ENCODE assay signal across 6 mouse cellular contexts in genomic region chr15:96787921-96788320, GRCm38 (mm10).
DNase-seq lines count a peak whose midpoint lies in the region; ATAC-seq and TF ChIP-seq lines count a peak whose summit lies in the region.
"Not testable (repeated sequence)": the region's sequence is repeated elsewhere in the genome, so short reads cannot be mapped to it uniquely, and the experiment has no call there.

No protein-coding gene starts in this region.

- H3K36me3 ChIP-seq in liver, embryonic 12.5 days; liver, embryonic 14.5 days (replicated peaks; ENCODE audit: control insufficient read depth, insufficient read depth, low read depth): not testable (repeated sequence)

- WGBS in liver, embryonic 12.5 days (ENCODE audit: insufficient replicate concordance) = 88% methylated on average over 2 of the region's 2 CpGs
- WGBS in liver, embryonic 14.5 days (ENCODE audit: insufficient replicate concordance) = 77% methylated on average over 2 of the region's 2 CpGs

- not testable (repeated sequence) for TF ChIP-seq CTCF in liver, embryonic 14.5 days (IDR thresholded peaks at IDR 0.05; ENCODE audit: low read depth)

- peak; percentile 44; the same call in 1 of the 2 replicates for ATAC-seq in liver, embryonic 12.5 days
- peak; percentile 53; the same call in 1 of the 2 replicates for ATAC-seq in liver, embryonic 14.5 days (ENCODE audit: insufficient read depth)

- not testable (repeated sequence) for H3K9me3 ChIP-seq in liver, embryonic 12.5 days (replicated peaks); liver, embryonic 14.5 days (ENCODE audit: control insufficient read depth, low read length)

- not testable (repeated sequence) for H3K27me3 ChIP-seq in liver, embryonic 12.5 days (replicated peaks); liver, embryonic 14.5 days (ENCODE audit: control insufficient read depth, insufficient read depth, low read length)

- DNase-seq in R1 (ENCODE audit: low read depth, low spot score) = peak; percentile 91
- DNase-seq in adrenal gland, postnatal 10 days = peak; percentile 0
- DNase-seq in liver, embryonic 14.5 days (ENCODE audit: low read depth in 3 of 3, low spot score in 3 of 3) = not testable (repeated sequence)
- peak; percentile 11 to 53 for DNase-seq in spleen, postnatal 4 days (ENCODE audit: low spot score in 2 of 2)
- DNase-seq in testis, postnatal 10 days (ENCODE audit: low spot score) = peak; percentile 37

- H3K4me1 ChIP-seq in liver, embryonic 12.5 days; liver, embryonic 14.5 days (replicated peaks; ENCODE audit: control insufficient read depth in 2 of 2, insufficient read depth in 2 of 2, low read length in 1 of 2): not testable (repeated sequence)

- H3K4me2 ChIP-seq in liver, embryonic 12.5 days; liver, embryonic 14.5 days (ENCODE audit: low read depth): not testable (repeated sequence)

- H3K27ac ChIP-seq in liver, embryonic 12.5 days; liver, embryonic 14.5 days: not testable (repeated sequence)

- H3K4me3 ChIP-seq in liver, embryonic 12.5 days; liver, embryonic 14.5 days (ENCODE audit: insufficient read depth in 1 of 2, low read depth in 2 of 2, low read length in 2 of 2): not testable (repeated sequence)

- H3K9ac ChIP-seq in liver, embryonic 12.5 days; liver, embryonic 14.5 days (replicated peaks): not testable (repeated sequence)

- TF ChIP-seq EP300 in liver, embryonic 14.5 days (IDR thresholded peaks at IDR 0.05; ENCODE audit: low read depth) = not testable (repeated sequence)
